8 mouse cellular contexts compared by ENCODE assay signal in genomic region chr2:122636686-122637085, GRCm38 (mm10). TPM values are rescaled to one million over a fixed set of nuclear protein-coding genes. Genes with fewer than 3 reads are reported as not detected.
DNase-seq lines count a peak whose midpoint lies in the region; ATAC-seq lines count a peak whose summit lies in the region.

AA467197 (plus strand) TSS chr2:122636986.

- H3K36me3 ChIP-seq in neural tube, embryonic 11.5 days (ENCODE audit: control insufficient read depth, insufficient read depth, low read length), result peaks cover 8% of the 10 kb centered on the region
- peaks cover 12% of the 10 kb centered on the region for H3K36me3 ChIP-seq in forebrain, embryonic 15.5 days
- H3K36me3 ChIP-seq in liver, embryonic 11.5 days (ENCODE audit: control insufficient read depth, insufficient read depth, low read length), result 0 out of 2 replicates have a peak, but pooled peaks cover 4% of the 10 kb centered on the region
- H3K36me3 ChIP-seq in stomach, embryonic 14.5 days (ENCODE audit: control insufficient read depth, insufficient read depth, low read length), result peaks cover 9% of the 10 kb centered on the region; the same call in 1 of the 2 replicates

- H3K4me2 ChIP-seq in neural tube, embryonic 11.5 days (ENCODE audit: low read depth), result peak within 1 kb of the TSS; percentile 56
- peak within 1 kb of the TSS; percentile 61 for H3K4me2 ChIP-seq in forebrain, embryonic 15.5 days (replicated peaks)
- peak within 1 kb of the TSS; percentile 58 for H3K4me2 ChIP-seq in liver, embryonic 11.5 days
- H3K4me2 ChIP-seq in stomach, embryonic 14.5 days (replicated peaks; ENCODE audit: low read depth, low read length), result peak within 1 kb of the TSS; percentile 46

- no peak within 1 kb of the TSS for H3K9ac ChIP-seq in neural tube, embryonic 11.5 days (ENCODE audit: low read length)
- H3K9ac ChIP-seq in forebrain, embryonic 15.5 days (replicated peaks), result peak within 1 kb of the TSS; percentile 39
- H3K9ac ChIP-seq in liver, embryonic 11.5 days (ENCODE audit: low read depth, low read length), result no peak within 1 kb of the TSS
- no peak within 1 kb of the TSS for H3K9ac ChIP-seq in stomach, embryonic 14.5 days (replicated peaks; ENCODE audit: low read depth, low read length)

- no peak for ATAC-seq in neural tube, embryonic 11.5 days (ENCODE audit: insufficient read depth, low FRiP score, low TSS enrichment)
- no peak for ATAC-seq in forebrain, embryonic 15.5 days (replicated peaks)
- no peak for ATAC-seq in liver, embryonic 11.5 days (replicated peaks; ENCODE audit: low FRiP score)
- no peak for ATAC-seq in stomach, embryonic 14.5 days (ENCODE audit: insufficient number of reproducible peaks, insufficient read depth, low FRiP score, low read depth)

- H3K4me3 ChIP-seq in neural tube, embryonic 11.5 days (ENCODE audit: low read depth, low read length), result peak within 1 kb of the TSS; percentile 32
- peak within 1 kb of the TSS; percentile 41 for H3K4me3 ChIP-seq in forebrain, embryonic 15.5 days
- H3K4me3 ChIP-seq in liver, embryonic 11.5 days (ENCODE audit: low read depth, low read length), result peak within 1 kb of the TSS; percentile 34
- H3K4me3 ChIP-seq in stomach, embryonic 14.5 days (ENCODE audit: low read depth, low read length), result peak within 1 kb of the TSS; percentile 20

- H3K9me3 ChIP-seq in neural tube, embryonic 11.5 days (ENCODE audit: control insufficient read depth, low read length), result no peaks in the 10 kb centered on the region
- H3K9me3 ChIP-seq in forebrain, embryonic 15.5 days, result no peaks in the 10 kb centered on the region
- no peaks in the 10 kb centered on the region for H3K9me3 ChIP-seq in liver, embryonic 11.5 days (ENCODE audit: control insufficient read depth, low read length)
- no peaks in the 10 kb centered on the region for H3K9me3 ChIP-seq in stomach, embryonic 14.5 days (ENCODE audit: control insufficient read depth, low read depth, low read length)

- H3K27me3 ChIP-seq in neural tube, embryonic 11.5 days (ENCODE audit: control insufficient read depth, insufficient read depth, low read length), result peaks cover 5% of the 10 kb centered on the region; the same call in 1 of the 2 replicates
- H3K27me3 ChIP-seq in forebrain, embryonic 15.5 days, result peaks cover 9% of the 10 kb centered on the region; the same call in 1 of the 2 replicates
- no peaks in the 10 kb centered on the region; the same call in 1 of the 2 replicates for H3K27me3 ChIP-seq in liver, embryonic 11.5 days (replicated peaks; ENCODE audit: control insufficient read depth, insufficient read depth, low read length)
- H3K27me3 ChIP-seq in stomach, embryonic 14.5 days (ENCODE audit: control insufficient read depth, insufficient read depth, low read length), result no peaks in the 10 kb centered on the region

- DNase-seq in neural tube, embryonic 11.5 days (ENCODE audit: low spot score), result no peak
- no peak for DNase-seq in neural tube, embryonic 10.5 days (ENCODE audit: extremely low spot score, low spot score)
- no peak for DNase-seq in liver, embryonic 11.5 days (ENCODE audit: low spot score)
- DNase-seq in urinary bladder, adult 18-20 months (ENCODE audit: low spot score in 2 of 2), result no peak
- DNase-seq in spleen, adult 12 weeks (ENCODE audit: low spot score), result no peak
- DNase-seq in adipocyte (ENCODE audit: low spot score), result no peak

- 63% methylated on average over 3 of the region's 3 CpGs for WGBS in neural tube, embryonic 11.5 days
- 81% methylated on average over 3 of the region's 3 CpGs for WGBS in forebrain, embryonic 15.5 days
- 48% methylated on average over 3 of the region's 3 CpGs for WGBS in liver, embryonic 11.5 days
- WGBS in stomach, embryonic 14.5 days, result 53% methylated on average over 3 of the region's 3 CpGs

- no peak within 1 kb of the TSS for H3K27ac ChIP-seq in neural tube, embryonic 11.5 days (ENCODE audit: low read depth, low read length)
- H3K27ac ChIP-seq in forebrain, embryonic 15.5 days (replicated peaks), result no peak within 1 kb of the TSS
- no peak within 1 kb of the TSS for H3K27ac ChIP-seq in liver, embryonic 11.5 days (ENCODE audit: low read depth, low read length)
- no peak within 1 kb of the TSS for H3K27ac ChIP-seq in stomach, embryonic 14.5 days (ENCODE audit: low read length)

- peaks cover 5% of the 10 kb centered on the region; the same call in 1 of the 2 replicates for H3K4me1 ChIP-seq in neural tube, embryonic 11.5 days (ENCODE audit: control insufficient read depth, insufficient read depth, low read length)
- peaks cover 15% of the 10 kb centered on the region for H3K4me1 ChIP-seq in forebrain, embryonic 15.5 days
- peaks cover 2% of the 10 kb centered on the region for H3K4me1 ChIP-seq in liver, embryonic 11.5 days (replicated peaks; ENCODE audit: control insufficient read depth, insufficient read depth, low read length)
- peaks cover 4% of the 10 kb centered on the region; the same call in 1 of the 2 replicates for H3K4me1 ChIP-seq in stomach, embryonic 14.5 days (ENCODE audit: control insufficient read depth, insufficient read depth, low read length)

RNA-seq across cellular contexts. Expression of gene AA467197, which starts in this region (rescaled TPM):
- polyA plus RNA-seq in neural tube, embryonic 11.5 days (2014; fragmentation: Nextera tagmentation; extraction: Ambion mirVana), result 0.53 and 0.81 TPM in 2 replicates
- not detected in 2 replicates for polyA plus RNA-seq in forebrain, embryonic 15.5 days (2015; fragmentation: Nextera tagmentation; extraction: Ambion mirVana)
- not detected in 2 replicates for polyA plus RNA-seq in liver, embryonic 11.5 days (2014; fragmentation: Nextera tagmentation; extraction: Ambion mirVana)
- polyA plus RNA-seq in stomach, embryonic 14.5 days (2014; fragmentation: Nextera tagmentation; extraction: Ambion mirVana), result 5.5 and 6.8 TPM in 2 replicates
